Mouse (Mus musculus) cerebellum, adult 11-12 months (tissue): ENCODE data around the gene Gm4791.

Experiments
- DNase-seq: peaks from one replicate; pipeline ENCODE4 v3.0.0; 2022

Gm4791 gene

GRCm38 (mm10) chr9:46998338-46998791 lies at the start of gene Gm4791:
Gene Gm4791 (plus strand): TSS chr9:46998741.
- no peak for DNase-seq

- peak; percentile 26 for DNase-seq
These were observed 42.3 kb upstream of the Gm4791 start for GRCm38 (mm10) chr9:46956286-46956685.

GRCm38 (mm10) chr9:46957420-46957950 lies 41.1 kb upstream of the Gm4791 start:
- no peak for DNase-seq

GRCm38 (mm10) chr9:46966028-46966427 lies 32.5 kb upstream of the Gm4791 start:
- no peak for DNase-seq

- DNase-seq = no peak
These were observed 29.6 kb upstream of the Gm4791 start for GRCm38 (mm10) chr9:46968970-46969369.

- DNase-seq = no peak
These were observed 29.1 kb upstream of the Gm4791 start for GRCm38 (mm10) chr9:46969406-46969805.

- DNase-seq = no peak
These were observed 19.7 kb upstream of the Gm4791 start for GRCm38 (mm10) chr9:46978806-46979205.

GRCm38 (mm10) chr9:46980111-46980510 lies 18.4 kb upstream of the Gm4791 start:
- no peak for DNase-seq

GRCm38 (mm10) chr9:46983471-46983870 lies 15.1 kb upstream of the Gm4791 start:
- no peak for DNase-seq

GRCm38 (mm10) chr9:47041569-47041968 lies 43.0 kb downstream of the Gm4791 start:
- DNase-seq = no peak
